Mouse (Mus musculus) urinary bladder, postnatal 4 days (tissue): ENCODE results near the gene Tnip1.
"Not testable (repeated sequence)": the region's sequence is repeated elsewhere in the genome, so short reads cannot be mapped to it uniquely, and the experiment has no call there.

Experiments
- DNase-seq, 2 experiments: peaks; one replicate each; pipeline ENCODE4 v3.0.0; 2021 to 2022; ENCODE audit warnings: low spot score in 2 of 2

The Tnip1 gene

GRCm38 (mm10) chr11:54909273-54909672, 53.4 kb downstream of the Tnip1 start:
- no peak for DNase-seq

- DNase-seq, result no peak
Observed at GRCm38 (mm10) chr11:54907259-54907658, 55.5 kb downstream of the Tnip1 start.

- DNase-seq, result no peak
Observed at GRCm38 (mm10) chr11:54906466-54906865, 56.3 kb downstream of the Tnip1 start.

- no peak for DNase-seq
Observed at GRCm38 (mm10) chr11:54905931-54906330, 56.8 kb downstream of the Tnip1 start.

- DNase-seq, result no peak
Observed at GRCm38 (mm10) chr11:54905086-54905485, 57.6 kb downstream of the Tnip1 start.

GRCm38 (mm10) chr11:54903940-54904706, 58.6 kb downstream of the Tnip1 start:
- peak in 1 of 2 experiments; percentile 36 for DNase-seq

GRCm38 (mm10) chr11:54903339-54903738, 59.4 kb downstream of the Tnip1 start:
- no peak for DNase-seq

GRCm38 (mm10) chr11:54902333-54903323, 60.1 kb downstream of the Tnip1 start, which contains the start of gene Gpx3:
TSS of gene Gpx3 (plus strand) at chr11:54902453.
- DNase-seq, result peak; percentile 61 to 76

GRCm38 (mm10) chr11:54899657-54900056, 63.1 kb downstream of the Tnip1 start:
- no peak for DNase-seq

GRCm38 (mm10) chr11:54897470-54897869, 65.2 kb downstream of the Tnip1 start:
- DNase-seq, result no peak

GRCm38 (mm10) chr11:54896646-54897045, 66.1 kb downstream of the Tnip1 start:
- DNase-seq, result not testable (repeated sequence)

- no peak for DNase-seq
Observed at GRCm38 (mm10) chr11:54894589-54894988, 68.1 kb downstream of the Tnip1 start.

GRCm38 (mm10) chr11:54892091-54892490, 70.6 kb downstream of the Tnip1 start:
- DNase-seq, result no peak

GRCm38 (mm10) chr11:54891341-54891740, 71.4 kb downstream of the Tnip1 start:
- DNase-seq, result no peak

- DNase-seq, result no peak
Observed at GRCm38 (mm10) chr11:54887927-54888326, 74.8 kb downstream of the Tnip1 start.

- DNase-seq, result no peak
Observed at GRCm38 (mm10) chr11:54885406-54885805, 77.3 kb downstream of the Tnip1 start.

- DNase-seq, result peak in 1 of 2 experiments; percentile 64
Observed at GRCm38 (mm10) chr11:54884937-54885336, 77.8 kb downstream of the Tnip1 start.

- DNase-seq, result no peak
Observed at GRCm38 (mm10) chr11:54884197-54884828, 78.4 kb downstream of the Tnip1 start.

- peak in 1 of 2 experiments; percentile 52 for DNase-seq
Observed at GRCm38 (mm10) chr11:54882671-54883070, 80.0 kb downstream of the Tnip1 start.

GRCm38 (mm10) chr11:54881051-54881474, 81.7 kb downstream of the Tnip1 start:
- DNase-seq, result no peak

GRCm38 (mm10) chr11:54879922-54880321, 82.8 kb downstream of the Tnip1 start:
- DNase-seq, result no peak

GRCm38 (mm10) chr11:54879434-54879833, 83.3 kb downstream of the Tnip1 start:
- DNase-seq, result no peak
